Mouse (Mus musculus) Patski (cell line): Measurements from ENCODE around the gene Itga7. TPM values are rescaled to one million over a fixed set of nuclear protein-coding genes. Genes with fewer than 3 reads are reported as not detected.

Source experiments
- ATAC-seq: fragments of 100-300 bp; one replicate; pipeline ENCODE4 v1.8.0; 2021
- CTCF ChIA-PET: fragments of 350-600 bp; sonication (Branson Sonifier 250); formaldehyde crosslinking; loops from one replicate; lab custom pipeline; 2022; ENCODE audit warnings: inconsistent platforms; lab: Charles Lee
- POLR2A ChIA-PET: fragments of 350-600 bp; sonication (Branson Sonifier 250); formaldehyde crosslinking; loops from one replicate; lab custom pipeline; 2022; ENCODE audit warnings: antibody characterized with exemption, inconsistent platforms; lab: Charles Lee
- DNase-seq: peaks from one replicate; pipeline ENCODE4 v3.0.0-alpha.2; 2011; ENCODE audit warnings: low read depth, low spot score
- H3K27me3 ChIP-seq: fragments of 371-371 bp; one replicate; pipeline ENCODE4 v1.5.1; 2021
- CTCF ChIP-seq: fragments of 100-300 bp; IDR thresholded peaks from one replicate; pipeline ENCODE4 v1.5.1; 2021
- in situ Hi-C: fragments of 300-500 bp; cut with MboI; formaldehyde crosslinking; loops from 3 replicates; pipeline ENCODE4 v1.11.1; 2018; ENCODE audit warnings: low pct_unique_long_range_greater_than_20kb, mixed read lengths
- polyA plus RNA-seq: library from polyadenylated mRNA; unstranded; gene quantifications from one replicate; pipeline ENCODE4 v1.2.3, GENCODE M21; 2021

The Itga7 gene
- polyA plus RNA-seq, 1 experiment from 2014 or later: 20.3 TPM

GRCm38 (mm10) chr10:128918246-128918645 lies 15.4 kb upstream of the Itga7 start:
- no peak for TF ChIP-seq CTCF
- CTCF ChIA-PET: interaction anchor here (0.7 to 11.2 kb wide), 3 partner anchors 13 to 26 kb away, joined by 3 to 99 read pairs (median 3); no protein-coding TSS in a partner anchor
- in situ Hi-C loops: loop anchor here (25.0 kb wide), 1 partner anchor 1256 kb away; the partner anchor contains the start of genes Nab2 and Nemp1
- ATAC-seq: peak; percentile 15
- no peaks in the 10 kb centered on the region for H3K27me3 ChIP-seq
- POLR2A ChIA-PET: interaction anchor here (1.0 to 1.6 kb wide), 2 partner anchors 8 to 9 kb away, joined by 3 read pairs; no protein-coding TSS in a partner anchor
- no peak for DNase-seq

DNA sequence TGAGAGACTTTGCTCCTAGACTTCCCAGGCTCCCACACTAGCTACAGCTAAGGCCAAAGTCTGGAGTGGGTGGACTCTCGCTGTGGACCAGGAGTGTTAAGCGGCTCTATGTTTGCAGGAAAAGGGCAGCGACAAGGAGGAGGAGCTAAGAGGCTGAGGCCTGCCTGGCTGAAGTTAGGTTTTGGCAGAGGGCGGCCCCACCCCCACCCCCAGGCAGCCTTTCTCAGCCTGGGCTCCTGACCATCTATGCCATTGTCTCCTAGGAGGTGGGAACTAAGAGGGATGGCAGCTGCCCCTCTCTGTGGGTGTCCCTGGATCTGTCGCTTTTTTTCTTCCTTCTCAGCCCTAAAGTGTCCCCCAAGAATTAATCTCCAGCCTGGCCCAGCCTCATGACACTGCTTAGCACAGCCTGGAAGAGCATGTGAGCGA lies 14.4 kb upstream of the Itga7 start:
- no peak for DNase-seq

DNA sequence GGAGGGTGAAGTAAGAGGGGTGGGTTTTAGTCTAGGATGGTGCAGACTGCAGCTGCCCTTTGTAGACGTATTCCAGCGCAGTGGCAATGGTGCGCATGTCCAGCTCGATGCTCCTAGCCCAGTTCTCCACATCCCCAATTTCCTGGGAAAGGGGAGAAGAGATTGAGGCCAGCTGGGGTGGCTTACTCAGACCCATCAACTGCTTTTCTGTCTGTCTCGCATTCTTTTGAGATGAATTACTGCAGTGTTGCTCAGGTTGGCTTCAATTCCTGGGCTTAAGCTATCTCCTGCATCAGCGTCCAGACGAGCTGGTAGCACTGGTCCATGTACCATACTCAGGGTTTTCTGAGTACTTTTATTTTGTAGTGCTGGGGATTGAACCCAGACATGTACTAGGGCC lies 13.7 kb upstream of the Itga7 start:
- ATAC-seq (no peak), DNase-seq (no peak)
- in situ Hi-C loops: loop anchor here (5.0 to 25.0 kb wide), 2 partner anchors 57 to 1258 kb away; partner anchors contain the start of genes Nab2 and Nemp1
- no peaks in the 10 kb centered on the region for H3K27me3 ChIP-seq
- CTCF ChIA-PET: interaction anchor here (5.7 to 11.2 kb wide), 2 partner anchors 25 to 60 kb away, joined by 54 to 99 read pairs; no protein-coding TSS in a partner anchor
- TF ChIP-seq CTCF: no peak
- POLR2A ChIA-PET: interaction anchor here (1.0 to 4.4 kb wide), 4 partner anchors 11 to 22 kb away, joined by 3 to 28 read pairs (median 10); no protein-coding TSS in a partner anchor

More for the DNA sequence above, 14.4 kb upstream of the Itga7 start:
- H3K27me3 ChIP-seq: no peaks in the 10 kb centered on the region
- ATAC-seq: no peak
- no peak for TF ChIP-seq CTCF
- in situ Hi-C loops: loop anchor here (25.0 kb wide), 1 partner anchor 1257 kb away; the partner anchor contains the start of genes Nab2 and Nemp1
- ChIA-PET POLR2A (interaction anchor here (1.0 to 2.9 kb wide), 3 partner anchors 9 to 23 kb away, joined by 3 to 18 read pairs (median 3); no protein-coding TSS in a partner anchor), CTCF (interaction anchor here (0.7 to 11.2 kb wide), 5 partner anchors 12 to 60 kb away, joined by 3 to 99 read pairs (median 4); no protein-coding TSS in a partner anchor)

DNA sequence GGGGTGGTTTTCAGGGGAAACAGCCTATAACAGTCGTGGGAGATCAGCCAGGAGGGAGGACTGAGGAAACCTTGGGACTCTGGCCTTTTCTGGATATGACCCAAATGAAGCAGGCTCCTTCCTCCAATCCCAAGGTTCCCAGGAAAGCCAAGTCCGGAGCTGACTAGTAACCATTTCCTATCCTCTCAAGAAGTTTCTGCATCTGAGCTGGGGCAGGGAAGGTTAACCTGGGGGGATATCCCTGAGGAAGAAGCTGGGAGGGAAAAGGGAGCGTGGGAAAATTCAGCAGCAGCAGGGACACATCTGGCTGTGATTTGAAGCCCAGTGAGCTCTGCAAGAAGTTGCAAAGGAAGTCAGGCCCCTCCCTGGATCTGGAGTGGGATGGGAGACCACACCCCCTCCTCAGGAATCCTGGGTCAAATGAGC lies 12.9 kb upstream of the Itga7 start:
- ATAC-seq: no peak
- no peak for DNase-seq
- in situ Hi-C loops: loop anchor here (5.0 to 25.0 kb wide), 2 partner anchors 57 to 1258 kb away; partner anchors contain the start of genes Nab2 and Nemp1
- CTCF ChIA-PET: interaction anchor here (1.4 to 11.2 kb wide), 5 partner anchors 8 to 59 kb away, joined by 4 to 99 read pairs (median 12); no protein-coding TSS in a partner anchor
- H3K27me3 ChIP-seq: no peaks in the 10 kb centered on the region
- POLR2A ChIA-PET: interaction anchor here (1.3 to 4.4 kb wide), 4 partner anchors 8 to 18 kb away, joined by 3 to 28 read pairs (median 17); no protein-coding TSS in a partner anchor
- TF ChIP-seq CTCF: no peak

- H3K27me3 ChIP-seq: no peaks in the 10 kb centered on the region
- TF ChIP-seq CTCF: no peak
- ChIA-PET POLR2A (interaction anchor here (2.1 to 4.4 kb wide), 3 partner anchors 9 to 12 kb away, joined by 16 to 28 read pairs (median 18); no protein-coding TSS in a partner anchor), CTCF (interaction anchor here (1.4 to 11.2 kb wide), 5 partner anchors 8 to 58 kb away, joined by 4 to 99 read pairs (median 12); no protein-coding TSS in a partner anchor)
- in situ Hi-C loops: loop anchor here (5.0 to 25.0 kb wide), 2 partner anchors 56 to 1259 kb away; partner anchors contain the start of genes Nab2 and Nemp1
- no peak for DNase-seq
- no peak for ATAC-seq
Measured at GRCm38 (mm10) chr10:128921251-128921650, 12.4 kb upstream of the Itga7 start.

- H3K27me3 ChIP-seq: no peaks in the 10 kb centered on the region
- DNase-seq (peak; percentile 83), ATAC-seq (peak; percentile 14)
- ChIA-PET POLR2A (interaction anchor here (1.3 to 4.4 kb wide), 4 partner anchors 10 to 19 kb away, joined by 5 to 28 read pairs (median 12); no protein-coding TSS in a partner anchor), CTCF (interaction anchor here (0.7 to 11.2 kb wide), 9 partner anchors 9 to 57 kb away, joined by 3 to 99 read pairs (median 11); partner anchors contain the start of gene Itga7)
- TF ChIP-seq CTCF: no peak
- in situ Hi-C loops: loop anchor here (5.0 to 25.0 kb wide), 2 partner anchors 55 to 1260 kb away; partner anchors contain the start of genes Nab2 and Nemp1
Measured at GRCm38 (mm10) chr10:128921883-128922821, 11.5 kb upstream of the Itga7 start.

DNA sequence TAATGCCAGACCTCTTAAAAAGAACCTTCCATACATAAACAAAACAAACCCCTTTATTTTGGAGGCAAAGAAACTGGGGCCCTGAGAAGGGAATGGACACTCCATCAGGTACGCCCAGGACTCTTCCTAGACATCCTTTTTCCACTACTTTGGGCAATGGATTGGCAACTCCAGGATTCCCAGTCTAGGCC lies 10.9 kb upstream of the Itga7 start, which contains the start of gene Rdh5:
Gene Rdh5, minus strand, starts transcription at position 67 of the 191 bp plus-strand sequence.
- ChIA-PET POLR2A (interaction anchor here (0.7 to 4.4 kb wide), 8 partner anchors 9 to 55 kb away, joined by 3 to 28 read pairs (median 8); no protein-coding TSS in a partner anchor), CTCF (interaction anchor here (1.0 to 11.2 kb wide), 7 partner anchors 9 to 57 kb away, joined by 4 to 99 read pairs (median 12); partner anchors contain the start of gene Itga7)
- TF ChIP-seq CTCF: no peak
- in situ Hi-C loops: loop anchor here (5.0 to 25.0 kb wide), 2 partner anchors 55 to 1260 kb away; partner anchors contain the start of genes Nab2 and Nemp1
- DNase-seq: no peak
- no peaks in the 10 kb centered on the region for H3K27me3 ChIP-seq
- no peak for ATAC-seq

- ChIA-PET CTCF (interaction anchor here (0.8 to 11.2 kb wide), 14 partner anchors 8 to 77 kb away, joined by 3 to 99 read pairs (median 4); partner anchors contain the start of gene Itga7), POLR2A (interaction anchor here (0.5 to 4.4 kb wide), 10 partner anchors 9 to 278 kb away, joined by 3 to 28 read pairs (median 4); no protein-coding TSS in a partner anchor)
- in situ Hi-C loops: loop anchor here (5.0 to 25.0 kb wide), 2 partner anchors 54 to 1261 kb away; partner anchors contain the start of genes Nab2 and Nemp1
- no peak for TF ChIP-seq CTCF
- peak; percentile 85 for ATAC-seq
- DNase-seq: peak; percentile 81
- H3K27me3 ChIP-seq: no peaks in the 10 kb centered on the region
Measured at GRCm38 (mm10) chr10:128923013-128923691, 10.5 kb upstream of the Itga7 start.
